Mouse (Mus musculus): ENCODE results near the gene Supt7l.
"Not testable (repeated sequence)": the region's sequence is repeated elsewhere in the genome, so short reads cannot be mapped to it uniquely, and the experiment has no call there.

Gene Supt7l

DNA sequence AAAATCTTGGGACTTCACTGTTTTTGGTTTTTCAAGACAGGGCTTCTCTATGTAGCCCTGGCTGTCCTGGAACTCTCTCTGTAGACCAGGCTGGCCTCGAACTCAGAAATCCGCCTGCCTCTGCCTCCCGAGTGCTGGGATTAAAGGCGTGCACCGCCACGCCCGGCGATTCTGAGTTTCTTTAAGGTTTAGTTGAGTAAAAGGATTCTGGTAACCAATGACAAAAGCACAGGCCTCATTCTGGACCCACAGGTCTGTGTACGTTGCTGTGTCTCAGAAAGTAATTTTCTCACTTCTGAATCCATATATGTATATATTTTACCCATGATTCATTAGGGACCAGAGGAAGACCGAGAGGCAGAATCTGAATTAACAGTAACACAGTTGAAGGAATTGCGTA lies at the start of gene Supt7l:
Gene Supt7l, minus strand, starts transcription at position 101 of the 400 bp plus-strand sequence.
- not testable (repeated sequence) for DNase-seq

DNA sequence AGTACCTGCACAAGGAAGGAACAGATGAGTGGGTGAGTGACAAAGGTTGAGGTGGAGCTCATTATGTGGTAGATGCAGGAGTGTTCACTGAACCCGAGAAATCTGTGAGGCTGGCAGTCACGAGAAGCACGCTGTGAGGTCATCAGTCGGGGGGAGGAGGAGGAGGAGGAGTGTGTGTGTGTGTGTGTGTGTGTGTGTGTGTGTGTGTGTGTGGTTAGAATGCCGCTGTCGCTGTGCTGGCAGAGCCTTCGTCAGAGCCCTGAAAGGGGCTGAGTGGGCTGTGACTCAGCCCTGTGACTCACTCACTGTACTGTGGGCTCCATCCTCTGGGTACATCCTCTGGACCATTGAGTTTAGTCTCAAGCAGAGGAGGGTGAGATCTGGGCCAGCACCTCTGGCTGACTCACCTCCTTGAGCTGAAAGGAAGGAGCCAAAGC lies 49.0 kb upstream of the Supt7l start:
- DNase-seq: peak; percentile 96

DNA sequence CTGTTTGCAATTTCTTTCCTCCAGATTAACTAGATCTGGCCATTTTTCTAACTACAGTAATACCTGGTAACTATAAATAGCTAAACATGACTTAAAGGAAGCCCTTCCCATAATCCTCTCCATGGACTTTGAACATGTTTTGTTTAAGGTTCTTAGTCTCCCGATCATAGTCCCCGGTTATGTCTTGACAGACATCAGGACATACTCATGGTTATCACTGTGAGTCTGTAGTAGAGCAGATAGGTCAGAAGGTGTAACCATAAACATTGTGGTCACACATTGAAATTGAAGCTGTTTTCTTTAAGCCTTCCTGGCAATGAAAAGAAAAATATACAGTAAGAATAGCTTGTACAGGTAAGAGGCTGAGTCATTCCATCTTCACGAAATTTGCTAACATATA lies 46.1 kb upstream of the Supt7l start:
- DNase-seq: no peak

DNA sequence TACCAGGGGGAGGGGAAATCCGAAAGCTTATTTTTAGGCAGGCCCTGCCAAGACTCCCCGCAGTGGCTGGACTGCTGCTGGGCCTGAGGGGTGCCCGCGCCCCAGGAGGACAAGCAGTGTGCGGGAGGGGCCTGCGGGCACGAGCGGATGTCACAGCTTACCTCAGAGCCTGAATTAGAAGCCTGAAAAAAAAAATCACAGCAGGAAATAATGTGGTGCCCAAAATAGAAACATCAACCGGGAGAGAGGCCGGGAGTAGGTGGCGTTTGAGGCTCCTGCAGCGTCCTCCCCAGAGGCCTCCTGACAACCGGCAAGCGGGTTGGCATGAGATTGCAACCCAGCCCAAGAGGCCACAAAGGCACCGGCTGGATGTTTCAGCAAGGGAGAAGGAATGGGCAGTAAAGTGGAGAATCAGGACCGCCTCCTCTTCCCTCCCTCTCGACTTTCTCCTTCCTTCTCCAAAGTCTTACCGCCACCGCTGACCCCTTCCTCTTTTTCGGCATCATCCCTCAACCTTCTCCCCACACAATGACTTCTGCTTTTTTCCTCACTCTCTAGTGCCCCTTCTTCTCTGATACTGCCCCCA lies 43.5 kb upstream of the Supt7l start:
- DNase-seq: peak; percentile 99

DNA sequence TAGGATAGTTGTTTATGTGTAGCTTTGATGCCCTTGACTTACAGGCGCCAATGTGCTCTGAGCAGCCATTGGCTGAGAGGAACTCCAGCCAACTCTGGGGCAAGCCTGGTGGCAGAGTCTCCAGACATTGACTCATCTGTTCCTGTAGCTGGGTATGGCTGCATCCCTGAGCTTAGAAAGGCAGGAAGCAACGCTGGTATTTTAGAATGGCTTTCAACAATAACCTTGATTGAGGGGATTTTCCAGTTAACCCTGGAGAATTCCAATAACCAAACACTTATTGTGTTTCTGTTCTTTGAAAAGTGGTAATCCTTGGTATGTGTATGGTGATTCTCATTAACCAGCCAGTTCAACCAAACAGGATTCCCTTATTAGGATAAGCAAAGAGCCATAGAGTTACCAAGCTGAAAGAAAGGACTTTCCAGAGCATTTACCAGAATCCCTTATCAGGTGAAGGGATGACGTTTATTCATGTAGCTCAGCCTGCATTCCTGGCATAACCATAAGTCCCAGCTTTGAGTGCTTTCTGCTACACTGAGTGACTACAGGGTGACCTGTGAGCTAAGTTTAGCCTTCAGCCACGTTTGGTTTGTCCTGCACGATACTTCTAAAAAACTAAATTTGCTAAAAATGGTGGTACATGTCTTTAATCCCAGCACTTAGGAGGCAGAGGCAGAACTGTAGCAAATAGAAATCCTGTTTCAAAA lies 40.5 kb upstream of the Supt7l start:
- DNase-seq: peak; percentile 73

DNA sequence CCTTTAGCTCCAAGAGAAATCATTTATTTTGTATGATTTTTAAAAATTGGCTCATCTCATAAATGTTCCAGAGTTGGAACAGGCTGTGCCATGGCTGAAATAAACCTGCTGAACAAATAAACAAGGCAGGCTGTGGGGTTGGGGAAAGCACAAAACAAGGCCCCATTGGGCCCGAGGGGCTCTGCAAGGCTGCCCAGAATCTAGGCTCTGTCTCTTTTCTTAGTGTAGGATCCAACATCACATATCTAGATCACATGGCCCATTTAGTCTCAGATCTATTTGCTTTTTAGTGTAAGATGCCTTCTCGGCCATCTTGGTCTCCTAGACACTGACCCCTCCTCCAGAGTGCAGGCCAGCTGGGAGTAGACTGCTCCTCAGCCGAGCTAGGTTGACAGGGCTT lies 38.9 kb upstream of the Supt7l start:
- DNase-seq: peak; percentile 95

DNA sequence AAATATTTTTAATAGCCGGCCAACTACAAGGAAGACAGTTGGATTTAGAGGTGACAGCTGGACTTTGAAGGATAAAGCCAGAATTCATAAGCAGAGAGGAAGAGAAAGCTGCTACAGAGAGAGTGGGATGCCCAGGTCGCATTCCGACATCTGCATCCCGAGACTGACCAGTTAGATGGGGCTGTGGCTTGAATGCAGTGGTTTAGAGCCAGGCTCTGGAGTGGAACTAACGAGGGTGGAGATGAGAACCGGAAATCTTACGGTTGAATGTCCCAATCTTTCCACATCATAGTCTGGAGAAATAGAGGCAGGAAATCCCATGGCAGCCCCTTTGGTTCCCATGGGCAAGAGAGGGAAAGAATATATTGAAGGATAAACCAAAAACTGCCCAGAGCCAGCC lies 38.4 kb upstream of the Supt7l start:
- DNase-seq: peak; percentile 93

DNA sequence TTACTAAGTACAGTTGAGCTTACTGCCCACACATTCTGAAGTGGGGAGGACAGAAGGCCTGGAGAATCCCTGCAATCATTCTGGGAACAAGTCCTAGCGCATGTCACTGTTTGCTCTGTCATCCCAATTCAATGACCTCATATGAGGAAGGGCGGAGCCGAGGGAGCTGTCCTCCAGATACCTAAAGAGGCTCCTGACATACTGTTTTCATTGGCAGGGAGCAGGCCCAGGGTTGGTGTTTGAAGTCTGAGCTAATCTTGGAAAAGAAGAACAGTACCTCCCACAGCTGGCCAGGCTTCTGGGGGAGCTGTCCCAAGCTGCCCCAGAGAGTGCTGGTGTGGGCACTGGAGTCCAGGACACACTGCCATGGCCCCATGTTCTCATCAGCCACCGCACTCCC lies 37.4 kb upstream of the Supt7l start:
- peak; percentile 98 for DNase-seq

DNA sequence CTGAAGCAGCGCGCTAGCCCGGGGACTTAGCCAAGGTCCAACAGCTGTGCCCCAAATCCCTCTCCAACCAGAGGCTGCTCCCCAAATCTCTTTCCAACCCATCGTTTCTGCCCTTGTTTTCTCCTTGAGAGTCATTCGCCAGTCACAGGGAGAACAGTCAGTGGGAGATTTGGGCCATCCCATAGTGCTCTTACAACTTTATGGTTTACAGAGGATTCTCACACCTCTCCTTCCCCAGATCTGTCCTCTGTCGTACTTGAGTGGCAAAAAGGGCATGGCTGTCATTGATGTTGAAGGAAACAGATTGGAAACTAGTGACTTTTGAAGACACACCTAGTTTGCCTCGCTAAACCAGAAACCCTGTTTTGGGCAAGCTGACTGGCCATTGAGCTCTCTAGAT lies 36.3 kb upstream of the Supt7l start:
- no peak for DNase-seq

DNA sequence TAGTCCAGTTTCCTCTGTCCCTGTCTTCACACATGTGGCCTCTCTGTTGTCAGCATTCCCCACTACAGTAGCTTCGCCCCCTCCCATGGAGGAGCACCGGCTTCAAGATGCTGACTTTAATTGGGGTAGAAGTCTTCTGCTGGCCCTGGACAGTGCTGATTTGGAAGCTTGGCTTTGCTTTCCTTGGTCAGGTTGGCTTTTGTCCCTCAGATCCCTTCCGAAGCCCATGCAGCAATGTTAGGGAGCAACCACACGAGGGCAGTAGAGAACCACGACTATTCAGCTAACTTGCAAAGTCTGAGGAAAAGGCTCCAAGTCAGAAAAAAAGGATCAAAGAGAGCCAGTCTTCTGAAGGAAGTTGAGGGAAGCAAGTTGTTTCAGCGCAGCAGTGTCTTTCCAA lies 35.9 kb upstream of the Supt7l start:
- peak; percentile 96 for DNase-seq

DNA sequence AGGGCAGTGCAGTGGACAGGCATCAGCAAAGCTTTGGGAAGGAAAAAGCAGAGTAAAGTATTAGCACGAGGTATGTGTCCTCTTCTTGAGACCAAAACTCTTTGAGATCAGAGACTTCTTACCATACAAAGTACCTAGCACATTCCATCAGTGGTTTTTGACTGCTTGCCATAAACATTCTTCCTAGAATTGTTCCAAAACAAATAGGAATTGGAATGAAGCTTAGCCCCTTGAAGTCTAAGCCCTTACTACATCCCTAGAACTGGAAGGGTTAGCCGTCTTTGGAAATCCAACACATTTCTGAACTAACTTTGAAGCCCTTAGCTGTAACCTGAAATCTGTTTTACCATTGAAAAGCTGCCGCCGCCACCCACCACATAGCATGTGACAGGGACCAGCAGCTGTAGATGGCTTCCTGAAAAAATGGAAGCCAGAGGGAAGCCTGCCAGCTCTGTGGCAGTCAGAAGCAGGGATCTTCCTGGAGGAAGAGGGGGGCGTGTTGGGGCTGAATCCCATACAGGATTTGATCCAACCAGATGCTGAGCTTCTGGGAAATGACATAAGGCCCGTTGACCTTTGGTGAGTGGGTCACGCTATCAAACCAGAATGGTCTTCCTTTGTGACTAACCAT lies 34.5 kb upstream of the Supt7l start:
- peak; percentile 98 for DNase-seq

DNA sequence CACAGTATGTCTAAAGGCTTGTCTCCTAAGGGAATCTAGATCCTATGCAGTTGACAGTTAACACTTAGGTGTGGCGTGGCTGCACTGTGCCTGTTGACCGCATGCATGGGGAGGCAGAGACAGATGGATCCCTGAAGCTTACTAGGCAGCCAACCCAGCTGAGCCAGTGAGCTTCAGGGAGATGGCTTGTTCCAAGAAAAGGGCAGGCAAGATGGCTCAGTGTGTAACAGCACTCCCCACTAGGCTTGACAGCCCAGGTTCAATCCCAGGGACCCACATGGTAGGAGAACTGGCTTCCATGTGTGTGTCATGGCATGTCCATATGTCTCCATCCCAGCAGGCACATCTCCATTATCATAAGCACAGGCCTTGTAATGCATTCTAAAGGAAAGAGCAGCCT lies 32.7 kb upstream of the Supt7l start:
- DNase-seq: peak; percentile 74

DNA sequence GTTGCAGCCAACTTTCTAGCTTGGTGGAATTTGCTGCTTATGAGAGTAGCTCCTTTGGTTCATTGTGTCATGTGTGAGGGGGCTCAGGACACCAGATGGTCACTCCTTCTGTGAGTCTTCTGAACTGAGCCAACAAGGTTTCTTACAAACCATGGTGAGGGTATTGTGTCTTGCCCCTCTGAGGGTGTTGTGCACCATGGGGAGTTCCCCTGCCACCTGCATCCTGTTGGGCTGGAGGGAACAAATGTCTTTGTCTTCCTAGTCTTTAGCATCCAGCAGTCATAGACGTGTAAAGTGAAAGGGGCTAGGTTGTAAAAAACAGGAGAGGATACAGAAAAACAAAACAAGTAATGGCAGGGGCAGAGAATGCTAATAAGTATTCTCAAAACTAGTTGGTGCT lies 31.8 kb upstream of the Supt7l start:
- peak; percentile 62 for DNase-seq

DNA sequence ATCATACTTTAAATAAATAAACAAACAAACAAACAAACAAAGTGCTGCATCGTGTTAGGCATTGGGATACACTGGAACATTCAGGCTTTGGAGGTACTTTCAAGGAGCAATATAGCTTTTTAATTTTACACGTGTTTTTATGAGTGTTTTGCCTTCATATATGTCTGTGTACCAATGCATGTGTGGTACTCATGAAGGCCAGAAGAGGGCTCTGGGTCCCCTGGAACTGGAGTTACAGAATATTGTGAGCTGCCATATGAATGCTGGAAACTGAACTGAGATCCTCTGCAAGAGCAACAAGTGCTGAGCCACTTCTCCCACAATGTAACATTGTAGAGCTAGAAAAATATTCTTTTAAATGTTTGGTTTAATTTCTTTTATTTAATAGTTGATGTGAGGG lies 7.6 kb upstream of the Supt7l start:
- no peak for DNase-seq

DNA sequence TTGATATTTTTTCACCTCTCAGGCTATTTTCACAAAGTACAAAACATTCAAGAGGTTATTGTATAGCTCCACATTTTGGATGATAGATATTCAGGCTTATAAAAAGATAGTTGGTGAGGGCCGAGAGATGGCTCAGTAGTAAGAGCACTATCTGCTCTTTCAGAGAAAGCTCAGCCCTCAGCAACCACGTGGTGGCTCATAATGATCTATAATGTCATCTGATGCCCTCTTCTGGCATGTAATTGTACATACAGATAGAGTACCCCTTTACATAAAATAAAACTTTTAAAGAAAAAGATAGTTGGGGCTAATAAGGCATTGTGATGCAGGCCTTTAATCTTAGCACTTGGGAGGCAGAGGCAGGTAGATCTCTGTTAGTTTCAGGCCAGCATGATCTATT lies 953 bp upstream of the Supt7l start:
- DNase-seq: no peak

DNA sequence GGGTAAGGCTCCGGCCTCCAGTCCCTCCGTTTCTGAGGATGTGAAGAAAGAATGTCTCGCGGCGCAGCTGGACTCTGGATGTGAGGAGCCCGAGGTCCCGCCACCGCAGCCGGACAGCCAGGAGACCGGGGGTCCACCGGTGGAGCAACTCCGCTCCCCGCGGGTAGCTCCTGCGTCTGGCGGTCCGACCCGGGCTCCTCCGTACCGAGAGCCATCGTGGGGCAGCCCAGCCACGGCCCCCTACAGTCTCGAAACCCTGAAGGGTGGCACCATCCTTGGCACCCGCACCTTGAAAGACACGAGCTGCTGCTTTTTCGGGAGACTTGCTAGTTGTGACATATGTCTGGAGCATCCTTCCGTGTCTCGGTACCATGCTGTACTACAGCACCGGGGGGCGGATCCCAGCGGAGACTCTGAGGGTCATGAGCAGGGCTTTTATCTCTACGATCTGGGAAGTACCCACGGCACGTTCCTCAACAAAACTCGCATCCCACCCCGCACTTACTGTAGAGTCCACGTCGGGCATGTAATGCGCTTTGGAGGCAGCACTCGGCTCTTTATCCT lies 408 bp downstream of the Supt7l start:
- peak; percentile 88 for DNase-seq

DNA sequence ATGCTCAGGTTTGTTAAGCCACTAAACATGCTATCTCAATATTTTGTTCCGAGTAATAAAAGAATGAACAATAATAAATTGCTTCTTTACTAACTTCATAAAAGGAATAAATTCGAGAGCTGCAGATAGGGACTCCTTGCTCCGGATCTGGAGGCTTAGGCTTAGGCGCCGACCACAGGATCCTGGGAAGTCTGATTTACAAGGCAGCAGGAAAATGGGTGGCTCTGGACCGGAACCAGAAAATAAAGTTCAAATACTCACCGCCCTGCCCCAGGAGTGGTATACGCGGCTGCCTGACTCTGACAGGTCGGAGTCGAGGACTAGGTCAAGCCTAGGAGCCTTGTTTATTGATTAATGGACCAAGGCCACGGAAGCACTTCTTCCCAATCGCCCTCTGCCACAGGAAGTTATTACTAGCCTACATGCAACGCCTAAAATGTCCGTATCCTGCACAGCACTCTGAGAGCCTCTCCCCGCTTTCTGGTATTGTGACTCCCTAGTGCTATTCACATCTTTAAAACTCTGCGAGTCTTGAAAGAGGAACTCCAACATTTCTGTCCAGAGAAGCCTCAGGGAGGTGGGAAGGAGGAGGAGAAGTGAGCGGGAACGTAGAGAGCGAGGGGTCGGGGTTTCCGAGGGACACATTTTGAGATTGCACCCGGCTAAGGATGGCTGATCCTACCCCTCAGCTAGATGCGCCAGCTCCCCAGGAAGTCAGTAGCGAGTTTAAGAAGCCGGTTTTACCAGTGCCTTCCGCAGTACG lies 1.1 kb downstream of the Supt7l start, which contains the start of gene Slc4a1ap:
Gene Slc4a1ap, plus strand, starts transcription at position 642 of the 763 bp plus-strand sequence.
- DNase-seq: peak; percentile 97

DNA sequence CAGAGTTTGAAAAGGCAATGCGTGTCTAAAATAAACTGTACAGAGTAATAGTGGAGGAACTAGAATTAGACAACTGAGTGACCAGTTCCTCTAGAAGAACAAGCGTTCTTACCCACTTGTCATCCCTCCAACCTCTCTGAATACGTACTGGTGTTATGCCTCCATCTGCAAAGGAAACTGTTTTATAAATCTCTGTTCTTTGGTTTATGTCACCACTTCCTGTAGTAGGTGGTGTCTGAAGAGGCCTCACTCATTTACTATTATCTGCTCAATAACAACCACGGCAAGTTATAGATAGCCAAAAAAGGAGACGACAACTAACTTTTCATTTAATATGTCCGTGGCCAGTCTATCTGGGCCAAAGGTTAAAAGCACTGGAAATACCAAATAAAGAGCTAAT lies 7.1 kb downstream of the Supt7l start:
- no peak for DNase-seq

DNA sequence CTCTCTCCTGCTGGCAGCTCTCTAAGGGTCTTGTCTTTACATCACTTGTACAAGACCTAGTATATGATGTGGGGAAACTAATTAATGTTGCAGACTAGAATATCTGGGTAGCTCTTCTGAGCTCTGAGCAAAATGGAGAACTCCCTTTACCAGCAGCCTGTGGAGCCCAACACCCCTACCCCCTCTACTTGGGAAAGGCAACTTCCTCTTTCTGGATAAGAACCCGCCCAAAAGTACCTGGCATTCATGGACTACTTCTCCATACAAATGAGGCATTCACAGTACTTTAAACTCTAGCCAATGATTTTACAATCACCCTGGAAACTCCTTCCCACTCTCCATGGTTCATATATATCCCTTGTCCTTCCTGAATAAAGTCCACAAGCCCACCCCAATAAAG lies 15.1 kb downstream of the Supt7l start:
- no peak for DNase-seq

DNA sequence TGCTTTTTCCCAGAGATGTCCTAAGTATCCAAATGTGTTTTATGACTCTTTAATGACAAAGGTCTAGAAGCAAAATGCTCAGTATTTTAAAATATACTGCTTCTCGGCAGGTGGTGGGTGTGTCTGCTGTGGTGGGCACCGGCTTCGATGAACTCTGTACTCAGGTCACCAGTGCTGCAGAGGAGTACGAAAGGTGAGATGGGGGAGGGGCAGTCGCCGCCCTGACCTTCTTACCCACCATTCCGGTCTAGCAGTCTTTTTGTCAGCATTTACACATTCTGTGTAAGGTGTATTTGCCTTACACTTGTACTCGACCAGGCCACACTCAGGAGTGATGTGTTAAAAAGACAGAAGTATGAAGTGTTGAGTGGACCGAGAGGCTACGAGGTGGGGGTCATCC lies 22.8 kb downstream of the Supt7l start:
- peak; percentile 66 for DNase-seq

DNA sequence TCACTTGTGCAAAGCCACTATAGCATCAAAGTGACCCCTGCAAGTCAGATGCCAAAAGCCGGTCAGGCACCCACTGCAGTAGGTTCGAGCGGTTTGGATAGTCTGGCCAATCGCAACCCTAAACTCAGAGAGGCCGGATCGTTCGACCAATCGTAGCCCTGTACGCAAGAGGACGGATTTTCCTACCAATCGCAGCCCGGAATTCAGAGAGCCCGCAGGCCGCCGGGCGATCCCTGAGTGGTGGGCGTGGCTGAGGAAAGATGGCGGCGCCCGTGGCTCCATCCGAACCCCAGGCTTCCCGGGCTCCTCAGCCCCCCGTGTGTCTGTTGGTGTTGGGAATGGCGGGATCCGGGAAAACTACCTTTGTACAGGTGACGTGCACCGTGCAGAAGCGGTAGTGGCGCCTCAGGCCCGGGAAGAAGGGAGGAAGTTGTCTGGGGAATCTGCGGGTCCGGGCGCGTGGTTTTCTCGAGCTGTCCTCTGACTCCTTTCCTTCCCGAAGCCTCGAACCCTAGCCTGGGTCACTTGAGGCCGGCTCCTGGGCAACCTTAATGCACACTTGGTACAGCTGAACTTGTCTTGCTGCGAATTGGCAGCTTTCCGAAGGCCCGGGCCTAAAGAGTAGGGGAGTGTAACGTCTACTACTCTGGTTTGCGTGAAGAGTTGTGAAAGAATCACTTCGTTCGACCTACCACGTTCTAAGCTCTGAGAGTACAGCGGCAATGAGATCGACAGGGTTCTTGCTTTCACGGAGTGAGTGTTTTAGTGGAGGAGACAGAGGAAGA lies 32.9 kb downstream of the Supt7l start, which contains the start of gene Gpn1:
Gene Gpn1, plus strand, starts transcription at position 229 of the 785 bp plus-strand sequence.
- peak; percentile 100 for DNase-seq

DNA sequence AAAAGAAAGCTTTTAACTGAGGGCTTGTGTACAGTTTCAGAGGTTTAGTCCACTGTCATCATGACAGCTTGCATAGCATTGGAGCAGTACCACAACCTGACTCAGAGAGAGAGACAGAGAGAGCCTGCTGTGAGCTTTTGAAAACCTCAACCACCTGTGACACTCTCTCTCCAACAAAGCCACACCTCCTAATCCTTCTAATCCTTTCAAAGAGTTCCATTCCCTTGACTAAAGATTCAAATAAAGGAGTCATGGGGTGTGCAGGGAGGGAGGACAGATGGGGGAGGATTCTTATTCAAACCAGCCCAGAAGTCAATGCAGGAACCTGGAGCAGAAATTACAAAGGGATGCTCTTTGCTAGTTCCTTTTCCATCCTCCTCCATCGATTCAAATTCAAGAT lies 35.6 kb downstream of the Supt7l start:
- DNase-seq: no peak

Data from heart, adult 11 months (tissue).